Mouse (Mus musculus) ES-E14 (cell line): ENCODE data around the gene Plxnd1. TPM values are rescaled to one million over a fixed set of nuclear protein-coding genes. Genes with fewer than 3 reads are reported as not detected.

ENCODE experiments used
- DNase-seq: peaks from one replicate; pipeline ENCODE4 v3.0.0-alpha.2; 2013; ENCODE audit warnings: low read depth, low spot score
- H3K27ac ChIP-seq: 2 replicates; pipeline ENCODE4 v1.5.1; 2012; ENCODE audit warnings: low read depth, mild to moderate bottlenecking, low read length, moderate library complexity, mixed read lengths; ENCODE audit not compliant: poor library complexity, insufficient read depth, severe bottlenecking
- H3K36me3 ChIP-seq: 2 replicates; pipeline ENCODE4 v1.6.1; 2012; ENCODE audit warnings: mild to moderate bottlenecking, low read length, moderate library complexity, mixed read lengths; ENCODE audit not compliant: control insufficient read depth, poor library complexity, insufficient read depth, severe bottlenecking
- H3K4me1 ChIP-seq, 2 experiments: fragments of 150-350 bp in 1 of 2; sonication (generic) in 1 of 2; 2 replicates each; pipeline ENCODE4 v1.6.1; 2012; ENCODE audit warnings: low read length in 2 of 2, mild to moderate bottlenecking in 1 of 2, mixed read lengths in 1 of 2; ENCODE audit not compliant: control insufficient read depth in 2 of 2, insufficient read depth in 2 of 2, poor library complexity in 1 of 2
- H3K4me3 ChIP-seq, 2 experiments: fragments of 150-350 bp in 1 of 2; sonication (generic) in 1 of 2; 2 replicates each; pipeline ENCODE4 v1.5.1; 2012; ENCODE audit warnings: low read length in 2 of 2, low read depth in 1 of 2, mild to moderate bottlenecking in 1 of 2, mixed read lengths in 1 of 2; ENCODE audit not compliant: insufficient read depth in 1 of 2, poor library complexity in 1 of 2, severe bottlenecking in 1 of 2
- H3K9ac ChIP-seq: 2 replicates; pipeline ENCODE4 v1.6.1; 2012; ENCODE audit warnings: low read depth, mild to moderate bottlenecking, low read length, mixed read lengths; ENCODE audit not compliant: poor library complexity, insufficient read depth, severe bottlenecking
- H3K9me3 ChIP-seq: fragments of 150-350 bp; sonication (generic); 2 replicates; pipeline ENCODE4 v1.6.1; 2012; ENCODE audit warnings: low read depth, mild to moderate bottlenecking, low read length; ENCODE audit not compliant: control insufficient read depth, insufficient read depth
- CHD2 ChIP-seq: IDR thresholded peaks from 2 replicates; pipeline ENCODE4 v1.6.1; 2014; ENCODE audit warnings: mild to moderate bottlenecking, low read depth, low read length, inconsistent platforms
- HCFC1 ChIP-seq: IDR thresholded peaks from 2 replicates; pipeline ENCODE4 v1.6.1; 2012; ENCODE audit warnings: low read length, inconsistent platforms, borderline replicate concordance; ENCODE audit not compliant: insufficient read depth
- MAFK ChIP-seq: IDR thresholded peaks from 2 replicates; pipeline ENCODE4 v1.6.1; 2014; ENCODE audit warnings: mild to moderate bottlenecking, low read depth, low read length, inconsistent platforms; ENCODE audit not compliant: insufficient read depth
- ZC3H11A ChIP-seq: IDR thresholded peaks from 2 replicates; pipeline ENCODE4 v1.6.1; 2012; ENCODE audit warnings: low read depth, mild to moderate bottlenecking, inconsistent platforms, low read length, borderline replicate concordance
- ZNF384 ChIP-seq: IDR thresholded peaks from 2 replicates; pipeline ENCODE4 v1.6.1; 2012; ENCODE audit warnings: low read depth, low read length, inconsistent platforms
- in situ Hi-C, 2 experiments: fragments of 600-800 bp; cut with MboI; formaldehyde crosslinking; loops; one replicate each; pipeline ENCODE4 v1.15.1; 2025; ENCODE audit warnings: low sequenced_read_pairs in 2 of 2, inconsistent platforms in 1 of 2; ENCODE audit not compliant: unreplicated experiment in 2 of 2
- total RNA-seq: library from RNA; depleted of rRNA; stranded (reverse); fragments of 300-350 nt; gene quantifications from 2 replicates; pipeline ENCODE4 v1.2.3, GENCODE M21; 2012

Plxnd1 gene
- total RNA-seq, 1 experiment, result 8.7 TPM

- Histone ChIP-seq H3K9me3 (no peaks in the 10 kb centered on the region), H3K9ac (no peak overlapping the region), H3K36me3 (no peaks in the 10 kb centered on the region), H3K4me3 (no peak overlapping the region), H3K27ac (no peak overlapping the region), H3K4me1 (no peaks in the 10 kb centered on the region)
- TF ChIP-seq HCFC1 (no peak), MAFK (no peak), ZC3H11A (no peak), ZNF384 (no peak), CHD2 (no peak)
- no peak for DNase-seq
- in situ Hi-C loops, result no loop called here
Measured at GRCm38 (mm10) chr6:115954506-115955074, 40.2 kb downstream of the Plxnd1 start.

GRCm38 (mm10) chr6:115946389-115946788 lies 48.4 kb downstream of the Plxnd1 start:
- in situ Hi-C loops, result no loop called here
- no peak overlapping the region for H3K9ac ChIP-seq
- H3K27ac ChIP-seq, result no peak overlapping the region
- no peak for DNase-seq
- H3K36me3 ChIP-seq, result no peaks in the 10 kb centered on the region
- no peak overlapping the region for H3K4me3 ChIP-seq
- TF ChIP-seq HCFC1 (no peak), ZNF384 (no peak), MAFK (no peak), CHD2 (no peak), ZC3H11A (no peak)
- H3K9me3 ChIP-seq, result no peaks in the 10 kb centered on the region
- H3K4me1 ChIP-seq, result peaks cover 0 to 2% of the 10 kb centered on the region in 2 experiments; a peak in 1 of 4 replicates

DNA sequence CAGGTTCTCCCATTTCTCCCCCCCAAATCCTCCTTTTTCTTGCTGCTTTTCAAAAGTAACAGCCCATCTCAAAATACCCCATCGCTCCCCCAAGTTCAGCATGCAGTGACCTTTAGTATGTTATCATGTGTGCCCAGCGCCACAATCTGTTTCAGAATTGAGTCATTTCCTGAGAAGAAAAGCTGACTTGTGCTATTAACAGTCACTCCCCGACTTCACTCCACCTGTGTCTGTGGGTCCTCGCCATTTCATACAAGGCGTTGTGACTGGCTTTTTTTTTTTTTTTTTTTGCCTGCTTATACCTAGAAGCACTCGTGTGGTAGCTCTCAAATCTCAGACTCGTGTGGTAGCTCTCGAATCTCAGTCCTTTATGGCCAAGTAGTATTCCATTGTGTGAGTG lies 49.2 kb downstream of the Plxnd1 start:
- in situ Hi-C loops, result no loop called here
- no peak overlapping the region for H3K27ac ChIP-seq
- no peak overlapping the region for H3K4me3 ChIP-seq
- no peak for TF ChIP-seq ZNF384
- no peak for TF ChIP-seq HCFC1
- no peak for TF ChIP-seq MAFK
- no peak for TF ChIP-seq ZC3H11A
- no peak for TF ChIP-seq CHD2
- no peak for DNase-seq
- H3K4me1 ChIP-seq, result peaks cover 0 to 4% of the 10 kb centered on the region in 2 experiments; a peak in 1 of 4 replicates
- H3K36me3 ChIP-seq, result no peaks in the 10 kb centered on the region
- H3K9ac ChIP-seq, result no peak overlapping the region
- no peaks in the 10 kb centered on the region for H3K9me3 ChIP-seq

DNA sequence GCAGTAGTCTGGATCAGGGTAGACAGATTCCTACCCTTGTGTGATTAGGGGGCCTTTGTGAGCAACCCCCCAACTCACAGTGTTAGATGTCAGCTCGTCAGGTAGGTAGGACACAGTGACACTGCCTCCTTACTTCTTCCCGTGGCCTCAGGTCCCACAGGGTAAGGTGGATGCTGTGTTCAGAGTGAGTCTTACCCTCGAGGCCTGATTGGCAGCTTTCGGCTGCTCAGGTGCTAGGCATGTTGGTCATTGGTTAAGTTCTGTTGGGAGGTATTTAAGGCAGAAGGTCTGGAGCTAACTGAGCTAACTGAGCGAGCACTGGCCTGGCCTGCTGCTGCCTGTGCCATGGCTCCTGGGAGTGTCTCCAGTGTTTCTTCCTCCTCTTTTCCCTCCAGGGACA lies 50.2 kb downstream of the Plxnd1 start, which contains the start of gene H1foo:
Gene H1foo (plus strand): TSS at position 301 of the 400 bp plus-strand sequence.
- no peaks in the 10 kb centered on the region for H3K36me3 ChIP-seq
- in situ Hi-C loops, result no loop called here
- peaks cover 0 to 4% of the 10 kb centered on the region in 2 experiments; a peak in 1 of 4 replicates for H3K4me1 ChIP-seq
- 0 out of 2 replicates have a peak within 1 kb of the TSS, but pooled peaks have one; percentile 0 for H3K9ac ChIP-seq
- H3K9me3 ChIP-seq, result no peaks in the 10 kb centered on the region
- H3K4me3 ChIP-seq, result no peak within 1 kb of the TSS
- no peak within 1 kb of the TSS for H3K27ac ChIP-seq
- TF ChIP-seq ZNF384, result no peak
- no peak for TF ChIP-seq MAFK
- no peak for TF ChIP-seq HCFC1
- no peak for TF ChIP-seq ZC3H11A
- TF ChIP-seq CHD2, result no peak
- DNase-seq, result no peak
